Mouse (Mus musculus): ENCODE results near the gene Zyg11b.

The Zyg11b gene

DNA sequence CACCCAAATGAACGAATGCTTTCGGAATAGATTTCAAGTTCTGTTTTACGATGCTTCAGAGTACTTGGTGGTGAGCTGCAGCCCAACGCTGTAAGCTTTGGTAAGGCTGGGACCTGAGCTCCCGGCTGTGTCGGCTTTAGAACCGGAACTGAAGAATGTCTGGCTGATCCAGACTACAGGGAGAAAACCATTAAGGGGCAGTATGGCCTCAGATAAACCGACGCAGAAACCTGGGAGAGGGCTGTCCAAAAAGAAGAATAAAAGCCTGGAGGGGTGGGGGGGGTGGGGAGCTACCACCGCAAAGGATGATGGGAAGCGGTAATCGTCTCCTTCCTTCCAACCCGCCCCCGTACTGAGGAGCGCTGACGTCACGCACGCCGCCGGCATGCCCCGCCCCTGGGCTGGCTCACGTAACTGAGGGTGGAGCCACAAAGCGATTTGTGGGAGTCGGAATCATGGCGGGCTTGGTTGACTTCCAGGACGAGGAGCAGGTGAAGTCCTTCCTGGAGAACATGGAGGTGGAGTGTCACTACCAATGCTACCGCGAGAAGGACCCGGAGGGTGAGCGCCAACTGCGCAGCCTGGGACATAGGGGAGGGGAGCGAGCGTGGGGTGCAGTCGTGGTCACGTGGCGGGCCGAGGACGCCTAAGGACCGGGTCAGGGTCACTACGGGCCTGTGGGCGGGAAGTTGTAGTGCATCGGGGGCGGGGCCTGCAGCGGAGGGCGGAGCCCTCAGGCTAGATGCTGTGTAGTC lies 27.0 kb upstream of the Zyg11b start, which contains the start of gene Coa7:
Gene Coa7, plus strand, starts transcription at position 411 of the 755 bp plus-strand sequence.
- no peak for TF ChIP-seq GATA4 (IDR thresholded peaks at IDR 0.05; ENCODE audit: insufficient replicate concordance, low read length)

- no peak for TF ChIP-seq GATA4 (IDR thresholded peaks at IDR 0.05; ENCODE audit: insufficient replicate concordance, low read length)
Measured at GRCm38 (mm10) chr4:108327071-108327579, 26.2 kb upstream of the Zyg11b start.

DNA sequence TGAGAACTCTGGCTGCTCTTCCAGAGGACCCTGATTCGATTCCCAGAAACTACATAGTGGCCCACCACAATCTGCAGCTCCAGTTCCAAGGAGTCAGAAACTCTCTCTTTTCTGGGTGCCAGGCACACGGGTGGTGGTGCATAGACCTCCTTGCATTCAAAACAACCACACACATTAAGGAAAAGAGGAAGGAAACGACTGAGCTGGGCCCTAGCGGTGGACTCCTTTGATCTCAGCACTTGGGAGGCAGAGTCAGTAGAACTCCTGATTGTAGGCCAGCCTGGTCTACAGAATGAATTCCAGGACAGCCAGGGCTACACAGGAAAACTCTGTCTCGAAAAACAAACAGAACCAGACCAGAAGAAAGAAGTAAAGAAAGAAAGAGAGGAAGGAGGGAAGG lies 22.7 kb upstream of the Zyg11b start:
- no peak for TF ChIP-seq GATA4 (IDR thresholded peaks at IDR 0.05; ENCODE audit: insufficient replicate concordance, low read length)

- TF ChIP-seq GATA4 (IDR thresholded peaks at IDR 0.05; ENCODE audit: insufficient replicate concordance, low read length), result no peak
Measured at GRCm38 (mm10) chr4:108320627-108321380, 19.9 kb upstream of the Zyg11b start.

- TF ChIP-seq GATA4 (IDR thresholded peaks at IDR 0.05; ENCODE audit: insufficient replicate concordance, low read length), result no peak
Measured at GRCm38 (mm10) chr4:108319747-108320146, 18.9 kb upstream of the Zyg11b start.

DNA sequence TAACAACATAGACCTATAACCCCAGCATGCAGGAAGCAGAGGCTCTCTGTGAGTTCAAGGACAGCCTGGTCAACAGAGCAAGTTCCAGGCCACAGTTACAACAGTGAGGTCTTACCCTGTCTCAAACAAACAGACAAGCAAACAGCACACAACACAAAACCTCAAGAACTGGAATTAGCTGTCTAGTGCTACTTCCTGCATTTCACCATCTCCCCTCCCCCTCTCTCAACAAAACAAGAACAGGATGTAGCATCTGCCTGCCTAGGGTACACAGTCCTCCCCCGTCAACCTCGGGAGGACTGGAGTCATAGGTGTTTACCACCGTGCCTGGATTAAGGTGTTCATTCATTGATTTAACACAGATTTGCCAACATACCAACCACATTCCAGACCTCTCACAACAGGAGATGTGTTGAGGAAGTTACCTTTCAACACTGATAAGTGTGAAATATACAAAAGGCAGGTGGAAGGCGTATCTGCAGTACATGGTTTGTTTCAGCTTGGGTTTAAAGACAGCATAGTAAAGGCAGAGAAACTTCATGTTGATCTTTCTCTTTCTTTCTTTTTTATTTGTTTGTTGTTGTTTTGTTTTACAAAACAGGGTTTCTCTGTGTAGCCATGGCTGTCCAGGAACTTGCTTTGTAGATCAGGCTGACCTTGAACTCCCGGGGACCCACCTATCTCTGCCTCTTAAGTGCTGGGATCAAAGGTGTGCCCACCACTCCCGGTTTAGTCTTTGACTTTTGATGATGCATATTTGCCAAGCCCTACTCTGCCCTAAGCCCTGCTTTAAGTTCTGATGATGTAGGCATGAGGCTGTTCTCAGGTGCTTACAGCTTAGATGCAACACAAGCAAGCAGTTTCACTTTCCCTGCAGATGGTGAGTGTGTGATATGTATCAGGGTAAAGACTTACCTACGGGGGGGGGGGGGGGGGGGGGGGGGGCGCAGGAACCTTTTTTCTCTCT lies 18.0 kb upstream of the Zyg11b start:
- TF ChIP-seq GATA4 (IDR thresholded peaks at IDR 0.05; ENCODE audit: insufficient replicate concordance, low read length), result no peak

- no peak for TF ChIP-seq GATA4 (IDR thresholded peaks at IDR 0.05; ENCODE audit: insufficient replicate concordance, low read length)
Measured at GRCm38 (mm10) chr4:108317656-108318605, 17.0 kb upstream of the Zyg11b start.

- no peak for TF ChIP-seq GATA4 (IDR thresholded peaks at IDR 0.05; ENCODE audit: insufficient replicate concordance, low read length)
Measured at GRCm38 (mm10) chr4:108314041-108314440, 13.1 kb upstream of the Zyg11b start.

- TF ChIP-seq GATA4 (IDR thresholded peaks at IDR 0.05; ENCODE audit: insufficient replicate concordance, low read length), result no peak
Measured at GRCm38 (mm10) chr4:108310706-108311105, 9.8 kb upstream of the Zyg11b start.

DNA sequence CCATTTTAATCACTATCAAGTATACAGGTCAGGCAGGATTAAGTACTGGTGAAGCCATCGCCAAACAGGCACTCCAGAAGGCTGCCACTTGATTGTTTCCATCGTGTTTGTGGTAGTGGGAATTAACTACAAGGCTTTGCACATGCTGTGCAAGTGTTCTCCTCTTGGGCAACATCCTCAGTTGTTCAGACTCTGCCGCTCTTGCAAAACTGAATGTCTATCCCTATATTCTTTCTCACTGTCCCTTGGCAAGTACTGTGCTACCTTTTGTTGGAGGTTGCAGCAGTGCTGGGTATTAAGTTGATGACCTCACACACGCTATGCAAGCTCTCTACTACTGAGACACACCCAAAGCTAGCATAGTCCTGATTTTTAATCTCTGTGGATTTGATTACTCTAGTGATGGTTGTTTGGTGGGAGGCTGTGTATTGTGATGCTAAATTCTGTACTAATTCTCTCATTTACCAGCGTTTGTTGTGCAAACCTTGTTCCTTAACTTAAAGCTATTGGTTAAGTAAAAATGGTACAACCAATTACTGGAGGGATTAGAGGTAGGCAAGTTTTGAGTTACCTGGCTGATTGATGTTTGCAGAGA lies 1.5 kb upstream of the Zyg11b start:
- no peak for TF ChIP-seq GATA4 (IDR thresholded peaks at IDR 0.05; ENCODE audit: insufficient replicate concordance, low read length)

GRCm38 (mm10) chr4:108300266-108300665 lies 630 bp downstream of the Zyg11b start:
- TF ChIP-seq GATA4 (IDR thresholded peaks at IDR 0.05; ENCODE audit: insufficient replicate concordance, low read length), result no peak

- no peak for TF ChIP-seq GATA4 (IDR thresholded peaks at IDR 0.05; ENCODE audit: insufficient replicate concordance, low read length)
Measured at GRCm38 (mm10) chr4:108276973-108277372, 23.9 kb downstream of the Zyg11b start.

DNA sequence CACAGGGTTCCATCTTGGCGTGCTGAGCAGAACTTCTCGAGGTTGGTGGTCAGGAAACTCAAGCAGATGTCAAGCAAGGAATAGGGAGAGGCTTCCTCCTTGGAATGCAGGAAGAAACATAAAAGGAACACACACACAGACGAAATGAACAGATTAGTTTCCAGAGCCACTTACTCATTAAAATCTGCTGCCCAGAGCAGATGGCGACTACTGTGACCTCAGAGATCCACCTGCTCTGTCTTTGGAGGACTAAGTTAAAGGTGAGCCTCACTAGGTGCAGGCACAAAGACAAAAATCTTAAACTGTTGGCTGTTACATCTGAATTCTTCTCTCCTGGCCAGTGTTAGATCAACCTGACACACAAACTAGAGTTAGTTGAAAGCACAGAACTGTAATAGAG lies 28.6 kb downstream of the Zyg11b start:
- TF ChIP-seq GATA4 (IDR thresholded peaks at IDR 0.05; ENCODE audit: insufficient replicate concordance, low read length), result no peak

Data from liver, adult (tissue).